Mouse (Mus musculus) heart, adult 2 months (tissue): ENCODE results near the gene Hspa4l. TPM values are rescaled to one million over a fixed set of nuclear protein-coding genes. Genes with fewer than 3 reads are reported as not detected.
A peak's percentile ranks its signal among the peaks of the same experiment; 100 is the strongest.

ENCODE experiments used
- DNase-seq, 2 experiments: peaks; one replicate each; pipeline ENCODE4 v3.0.0; 2021
- H3K27ac ChIP-seq: fragments of 200-600 bp; 2 replicates; pipeline ENCODE4 v1.8.1; 2022
- H3K27me3 ChIP-seq: fragments of 200-500 bp; 2 replicates; pipeline ENCODE4 v1.6.1; 2012; ENCODE audit warnings: mild to moderate bottlenecking, low read length, inconsistent platforms, mixed read lengths; ENCODE audit not compliant: control insufficient read depth, insufficient read depth
- H3K36me3 ChIP-seq: fragments of 200-500 bp; 2 replicates; pipeline ENCODE4 v1.6.1; 2012; ENCODE audit warnings: low read length, inconsistent platforms; ENCODE audit not compliant: control insufficient read depth, insufficient read depth
- H3K4me1 ChIP-seq: fragments of 200-500 bp; 2 replicates; pipeline ENCODE4 v1.6.1; 2011; ENCODE audit warnings: low read length; ENCODE audit not compliant: control insufficient read depth, insufficient read depth
- H3K4me3 ChIP-seq: fragments of 200-600 bp; 2 replicates; pipeline ENCODE4 v1.8.1; 2022
- H3K79me2 ChIP-seq: fragments of 200-500 bp; replicated peaks from 2 replicates; pipeline ENCODE4 v1.6.1; 2012; ENCODE audit warnings: mild to moderate bottlenecking, inconsistent platforms, low read length, moderate library complexity, mixed read lengths; ENCODE audit not compliant: control insufficient read depth, insufficient read depth
- H3K9ac ChIP-seq: fragments of 200-500 bp; 2 replicates; pipeline ENCODE4 v1.6.1; 2012; ENCODE audit warnings: low read depth, mild to moderate bottlenecking, control low read depth, inconsistent platforms, low read length, mixed read lengths
- CTCF ChIP-seq: fragments of 200-600 bp; IDR thresholded peaks from 2 replicates; pipeline ENCODE4 v1.8.1; 2022; ENCODE audit warnings: antibody characterized with exemption, mild to moderate bottlenecking, moderate library complexity
- EP300 ChIP-seq: fragments of 200-500 bp; IDR thresholded peaks from 2 replicates; pipeline ENCODE4 v1.6.1; 2011; ENCODE audit warnings: low read depth, low read length, control low read depth; ENCODE audit not compliant: insufficient read depth
- POLR2A ChIP-seq: fragments of 200-500 bp; IDR thresholded peaks from 2 replicates; pipeline ENCODE4 v1.6.1; 2011; ENCODE audit warnings: mild to moderate bottlenecking, low read depth, low read length, control low read depth; ENCODE audit not compliant: insufficient read depth
- WGBS: fragments of 180-500 bp; shearing (Covaris S2); methylation state at CpG from one replicate; pipeline ENCODE4 v1.1.7; 2018; 5-methylcytosine and 5-hydroxymethylcytosine counted together
- intact Hi-C: fragments of 180-260 bp; cut with DNase I; formaldehyde crosslinking; loops from one replicate; pipeline ENCODE4 v1.15.1; 2025
- polyA plus RNA-seq: library from polyadenylated mRNA; depleted of rRNA; stranded (reverse); fragments of >200 nt; gene quantifications from 2 replicates; pipeline ENCODE4 v1.2.3, GENCODE M21; 2012
- total RNA-seq, 2 experiments: library from RNA; stranded (reverse); gene quantifications; 2 replicates each; pipeline ENCODE4 v1.2.3; 2021

The Hspa4l gene
- total and polyA plus RNA-seq, 3 experiments: 6.8 to 55.4 (median 52.9) TPM

- Histone ChIP-seq H3K36me3 (no peaks in the 10 kb centered on the region), H3K9ac (no peak overlapping the region), H3K79me2 (no peaks in the 10 kb centered on the region), H3K27me3 (no peaks in the 10 kb centered on the region), H3K4me3 (no peak overlapping the region), H3K27ac (no peak overlapping the region), H3K4me1 (no peaks in the 10 kb centered on the region)
- DNase-seq: no peak
- WGBS: 79% methylated on average over 3 of the region's 3 CpGs
- intact Hi-C loops: no loop called here
- no peak for TF ChIP-seq CTCF
- no peak for TF ChIP-seq POLR2A
- no peak for TF ChIP-seq EP300
These were observed 16.5 kb downstream of the Hspa4l start for GRCm38 (mm10) chr3:40760746-40761145.

DNA sequence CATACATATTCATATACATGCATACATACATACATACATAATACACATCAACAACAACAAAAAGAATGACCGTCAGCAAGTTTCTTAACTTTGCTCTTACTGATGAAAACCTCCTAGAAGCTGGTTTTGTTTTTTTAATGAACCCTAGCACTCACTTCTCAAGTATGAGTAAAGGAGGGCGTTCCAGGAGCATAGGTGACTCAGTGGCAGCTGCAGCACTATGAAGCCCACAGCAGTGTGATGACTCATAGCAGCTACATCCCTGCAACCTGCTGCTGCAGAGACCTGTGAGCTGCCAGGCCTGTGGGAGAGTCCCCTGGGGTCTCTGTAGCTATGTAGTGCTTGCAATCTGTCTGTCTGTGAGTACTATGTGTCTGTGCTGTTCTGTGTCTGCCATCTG is 17.0 kb downstream of the Hspa4l start:
- WGBS: 87% methylated on average over 2 of the region's 2 CpGs
- Histone ChIP-seq H3K27me3 (no peaks in the 10 kb centered on the region), H3K4me1 (no peaks in the 10 kb centered on the region), H3K27ac (no peak overlapping the region), H3K9ac (no peak overlapping the region), H3K79me2 (no peaks in the 10 kb centered on the region), H3K4me3 (no peak overlapping the region), H3K36me3 (no peaks in the 10 kb centered on the region)
- TF ChIP-seq POLR2A (no peak), EP300 (no peak), CTCF (no peak)
- intact Hi-C loops: no loop called here
- no peak for DNase-seq

GRCm38 (mm10) chr3:40793783-40794182 is 49.5 kb downstream of the Hspa4l start:
- H3K27me3 ChIP-seq: no peaks in the 10 kb centered on the region
- no peaks in the 10 kb centered on the region for H3K36me3 ChIP-seq
- intact Hi-C loops: no loop called here
- H3K79me2 ChIP-seq: no peaks in the 10 kb centered on the region
- no peak overlapping the region for H3K27ac ChIP-seq
- no peak for DNase-seq
- peak; percentile 7; the same call in 1 of the 2 replicates for TF ChIP-seq CTCF
- no peak for TF ChIP-seq POLR2A
- 82% methylated on average over 2 of the region's 2 CpGs for WGBS
- no peaks in the 10 kb centered on the region for H3K4me1 ChIP-seq
- no peak overlapping the region for H3K9ac ChIP-seq
- no peak overlapping the region for H3K4me3 ChIP-seq

- Histone ChIP-seq H3K27ac (no peak overlapping the region), H3K79me2 (no peaks in the 10 kb centered on the region), H3K27me3 (no peaks in the 10 kb centered on the region), H3K4me1 (no peaks in the 10 kb centered on the region), H3K9ac (no peak overlapping the region), H3K36me3 (no peaks in the 10 kb centered on the region), H3K4me3 (no peak overlapping the region)
- TF ChIP-seq POLR2A (no peak), CTCF (no peak), EP300 (no peak)
- intact Hi-C loops: loop anchor here (2.0 to 5.0 kb wide), 3 partner anchors 51 to 189 kb away; no protein-coding TSS in a partner anchor
- DNase-seq: no peak
- WGBS: 70% methylated on average over 1 of the region's 1 CpGs
These were observed 53.8 kb downstream of the Hspa4l start for GRCm38 (mm10) chr3:40798054-40798453.

GRCm38 (mm10) chr3:40798500-40798899 is 54.2 kb downstream of the Hspa4l start:
- Histone ChIP-seq H3K79me2 (no peaks in the 10 kb centered on the region), H3K4me3 (no peak overlapping the region), H3K27me3 (no peaks in the 10 kb centered on the region), H3K9ac (no peak overlapping the region), H3K4me1 (no peaks in the 10 kb centered on the region), H3K27ac (no peak overlapping the region), H3K36me3 (no peaks in the 10 kb centered on the region)
- peak; percentile 29 to 32 for DNase-seq
- intact Hi-C loops: loop anchor here (2.0 to 5.0 kb wide), 3 partner anchors 52 to 189 kb away; no protein-coding TSS in a partner anchor
- no peak for TF ChIP-seq POLR2A
- peak; percentile 68 for TF ChIP-seq CTCF
- no peak for TF ChIP-seq EP300
- WGBS: 32% methylated on average over 7 of the region's 7 CpGs

DNA sequence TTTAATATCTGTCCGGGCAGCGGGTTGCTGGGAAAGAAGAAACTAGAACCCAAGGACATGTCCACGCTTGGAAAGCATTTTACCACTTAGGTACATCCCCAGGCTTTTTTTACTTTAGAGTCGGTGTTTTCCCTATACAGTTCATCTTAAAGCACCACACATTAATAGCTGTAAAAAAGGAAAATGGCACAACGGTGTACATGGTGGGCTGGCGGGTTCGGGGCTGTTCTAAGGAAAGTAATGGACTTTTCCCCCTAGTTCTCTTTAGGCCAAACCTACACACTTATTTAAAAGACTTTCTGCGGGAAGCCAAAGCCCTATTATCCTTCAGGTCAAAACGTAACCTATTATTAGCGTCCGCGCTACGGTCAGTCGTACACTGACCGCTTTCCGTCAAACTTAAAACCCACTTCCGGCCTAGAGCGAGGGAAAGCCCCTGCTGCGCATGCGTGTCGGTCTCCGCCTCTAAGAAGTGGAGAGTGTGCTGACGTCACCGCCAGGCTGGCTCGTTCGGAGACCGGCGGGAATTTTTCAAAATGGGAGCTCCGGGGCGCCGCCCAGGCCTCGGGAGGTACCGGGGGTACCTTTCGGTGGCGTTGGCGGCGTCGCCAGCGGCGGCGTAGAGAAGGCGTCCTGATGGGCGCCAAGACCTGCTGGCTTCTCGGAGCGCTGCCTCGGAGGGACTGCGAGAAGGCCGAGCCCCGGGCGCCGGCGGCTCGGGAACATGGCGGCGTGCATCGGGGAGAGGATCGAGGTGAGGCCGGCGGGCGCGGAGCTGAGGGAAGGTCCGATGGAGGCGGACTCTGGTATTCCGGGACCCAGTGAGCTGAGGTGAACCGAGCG is 55.5 kb downstream of the Hspa4l start, which contains the start of gene Plk4:
Plk4 (plus strand) TSS at position 490 of the 843 bp plus-strand sequence.
- no peaks in the 10 kb centered on the region for H3K36me3 ChIP-seq
- no peaks in the 10 kb centered on the region for H3K4me1 ChIP-seq
- no peaks in the 10 kb centered on the region for H3K27me3 ChIP-seq
- H3K79me2 ChIP-seq: no peaks in the 10 kb centered on the region
- peak within 1 kb of the TSS; percentile 81 for H3K27ac ChIP-seq
- 2% methylated on average over 65 of the region's 66 CpGs for WGBS
- intact Hi-C loops: loop anchor here (2.0 to 5.0 kb wide), 3 partner anchors 53 to 188 kb away; no protein-coding TSS in a partner anchor
- peak; percentile 94 to 97 for DNase-seq
- peak within 1 kb of the TSS; percentile 69 for H3K9ac ChIP-seq
- 0 out of 2 replicates have a peak, but pooled peaks have one; percentile 14 for TF ChIP-seq CTCF
- 0 out of 2 replicates have a peak, but pooled peaks have one; percentile 31 for TF ChIP-seq EP300
- peak; percentile 84 for TF ChIP-seq POLR2A
- peak within 1 kb of the TSS; percentile 90 for H3K4me3 ChIP-seq
